Mouse (Mus musculus) left cerebral cortex, postnatal 10 days (tissue): ENCODE measurements around the gene Rsph1. TPM values are rescaled to one million over a fixed set of nuclear protein-coding genes. Genes with fewer than 3 reads are reported as not detected.
A peak's percentile ranks its signal among the peaks of the same experiment; 100 is the strongest.
"Not testable (repeated sequence)": the region's sequence is repeated elsewhere in the genome, so short reads cannot be mapped to it uniquely, and the experiment has no call there.

Experiments used
- DNase-seq, 2 experiments: peaks; one replicate each; pipeline ENCODE4 v3.0.0; 2021 to 2022; ENCODE audit warnings: low spot score in 2 of 2, mixed read lengths in 1 of 2; ENCODE audit errors: extremely low spot score in 1 of 2
- intact Hi-C: fragments of 180-260 bp; cut with DNase I; formaldehyde crosslinking; loops from one replicate; pipeline ENCODE4 v1.15.1; 2025
- total RNA-seq, 2 experiments: library from RNA; stranded (reverse); gene quantifications; 2 replicates each; pipeline ENCODE4 v1.2.3; 2021

Gene Rsph1
- total RNA-seq, 2 experiments from 2014 or later, result 12.1 to 14.2 TPM

DNA sequence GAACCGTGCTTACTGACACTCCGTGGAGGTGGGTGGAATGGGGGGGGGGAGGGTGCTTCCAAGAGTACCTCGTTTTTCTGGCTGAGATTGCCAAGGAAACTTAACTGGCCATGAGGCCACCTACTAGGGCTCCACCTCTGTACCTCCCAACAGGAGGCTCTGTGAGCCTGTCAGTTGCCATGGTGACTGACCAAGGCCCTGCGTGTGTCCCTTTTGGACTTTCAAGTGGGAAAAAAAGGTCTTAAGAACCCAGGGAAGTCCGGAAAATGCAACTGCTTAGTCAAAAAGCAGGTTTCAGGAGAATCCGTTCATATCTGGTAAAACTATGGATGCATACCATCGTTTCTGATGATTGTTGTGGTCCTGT lies 5.5 kb upstream of the Rsph1 start:
- intact Hi-C loops, result no loop called here
- no peak for DNase-seq

GRCm38 (mm10) chr17:31281830-31282686 lies 4.9 kb upstream of the Rsph1 start:
- intact Hi-C loops, result no loop called here

DNA sequence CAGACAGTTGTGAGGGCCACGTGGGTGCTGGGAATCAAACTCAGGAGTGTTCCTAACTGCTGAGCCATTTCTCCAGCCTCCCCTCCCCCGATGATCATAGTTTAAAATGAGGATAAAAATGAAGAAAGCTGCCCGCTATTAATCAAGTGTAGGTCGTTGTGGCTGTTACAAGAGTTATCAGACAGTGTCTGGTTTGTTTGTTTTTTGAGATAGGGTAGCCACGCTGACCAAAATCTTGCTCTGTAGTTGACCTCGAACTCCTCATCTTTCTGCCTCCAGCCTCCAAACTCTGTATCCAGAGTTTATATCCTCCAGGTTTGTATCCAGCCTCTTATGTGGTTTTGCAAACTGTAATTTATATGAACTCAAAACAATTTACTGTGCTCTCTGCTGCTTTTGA lies 3.1 kb upstream of the Rsph1 start:
- no peak for DNase-seq
- intact Hi-C loops, result no loop called here

More at GRCm38 (mm10) chr17:31281830-31282686, 4.9 kb upstream of the Rsph1 start:
- DNase-seq, result peak in 1 of 2 experiments; percentile 33

GRCm38 (mm10) chr17:31279541-31279940 lies 2.4 kb upstream of the Rsph1 start:
- DNase-seq, result peak in 1 of 2 experiments; percentile 35
- intact Hi-C loops, result loop anchor here (10.0 kb wide), 2 partner anchors 145 to 265 kb away; no protein-coding TSS in a partner anchor

GRCm38 (mm10) chr17:31277931-31278330 lies 748 bp upstream of the Rsph1 start:
- intact Hi-C loops, result loop anchor here (10.0 kb wide), 2 partner anchors 143 to 263 kb away; no protein-coding TSS in a partner anchor
- DNase-seq, result peak in 1 of 2 experiments; percentile 21

- intact Hi-C loops, result loop anchor here (10.0 kb wide), 2 partner anchors 142 to 262 kb away; no protein-coding TSS in a partner anchor
- peak in 1 of 2 experiments; percentile 70 for DNase-seq
Measured at GRCm38 (mm10) chr17:31276207-31276921, 819 bp downstream of the Rsph1 start.

DNA sequence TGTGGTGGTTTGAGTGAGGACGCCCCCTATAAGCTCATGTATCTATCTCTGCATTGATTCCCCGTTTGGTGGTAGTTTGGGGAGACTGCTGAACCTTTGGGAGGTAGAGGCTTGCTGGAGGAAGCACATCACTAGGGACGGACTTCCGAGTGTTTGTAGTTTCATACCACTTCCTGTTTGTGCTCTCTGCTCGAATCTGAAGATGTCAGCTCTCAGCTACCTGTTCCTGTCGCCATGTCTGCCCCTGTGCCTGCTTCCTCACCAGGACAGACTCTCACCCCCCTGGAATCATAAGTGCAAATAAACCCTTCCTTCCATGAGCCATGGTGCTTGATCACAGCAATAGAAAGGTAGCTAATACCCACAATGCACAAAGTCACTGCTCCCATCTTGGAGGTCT lies 2.0 kb downstream of the Rsph1 start:
- intact Hi-C loops, result loop anchor here (10.0 kb wide), 2 partner anchors 140 to 260 kb away; no protein-coding TSS in a partner anchor
- peak in 1 of 2 experiments; percentile 20 for DNase-seq

- peak in 1 of 2 experiments; percentile 28 for DNase-seq
- intact Hi-C loops, result loop anchor here (10.0 kb wide), 2 partner anchors 139 to 259 kb away; no protein-coding TSS in a partner anchor
Measured at GRCm38 (mm10) chr17:31273631-31274030, 3.6 kb downstream of the Rsph1 start.

GRCm38 (mm10) chr17:31272416-31273165 lies 4.6 kb downstream of the Rsph1 start:
- peak in 1 of 2 experiments; percentile 8 for DNase-seq
- intact Hi-C loops, result loop anchor here (10.0 kb wide), 2 partner anchors 138 to 258 kb away; no protein-coding TSS in a partner anchor

- intact Hi-C loops, result loop anchor here (10.0 kb wide), 2 partner anchors 136 to 256 kb away; no protein-coding TSS in a partner anchor
Measured at GRCm38 (mm10) chr17:31271136-31271851, 5.9 kb downstream of the Rsph1 start.

DNA sequence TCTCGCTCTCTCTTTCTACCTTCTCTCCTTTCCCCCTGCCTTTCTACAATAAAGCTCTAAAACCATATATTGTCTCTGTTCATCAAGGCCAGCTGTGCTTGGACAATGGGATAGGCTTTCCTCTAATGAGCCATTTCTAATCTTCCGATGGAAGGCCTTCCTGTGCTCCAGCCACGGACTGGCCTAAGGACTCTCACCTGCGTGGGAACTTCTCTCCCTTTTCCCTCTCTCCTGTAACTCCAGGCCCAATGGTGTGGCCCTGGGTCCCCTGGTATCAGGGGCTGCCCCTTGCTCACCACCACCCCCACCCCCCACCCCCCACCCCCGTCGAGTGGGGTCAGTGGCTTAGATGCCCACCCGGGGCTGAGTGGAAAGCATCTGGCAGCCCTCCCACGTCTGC lies 6.4 kb downstream of the Rsph1 start:
- not testable (repeated sequence) for DNase-seq
- intact Hi-C loops, result loop anchor here (10.0 kb wide), 2 partner anchors 136 to 256 kb away; no protein-coding TSS in a partner anchor

More at GRCm38 (mm10) chr17:31271136-31271851, 5.9 kb downstream of the Rsph1 start:
- DNase-seq, result no peak

DNA sequence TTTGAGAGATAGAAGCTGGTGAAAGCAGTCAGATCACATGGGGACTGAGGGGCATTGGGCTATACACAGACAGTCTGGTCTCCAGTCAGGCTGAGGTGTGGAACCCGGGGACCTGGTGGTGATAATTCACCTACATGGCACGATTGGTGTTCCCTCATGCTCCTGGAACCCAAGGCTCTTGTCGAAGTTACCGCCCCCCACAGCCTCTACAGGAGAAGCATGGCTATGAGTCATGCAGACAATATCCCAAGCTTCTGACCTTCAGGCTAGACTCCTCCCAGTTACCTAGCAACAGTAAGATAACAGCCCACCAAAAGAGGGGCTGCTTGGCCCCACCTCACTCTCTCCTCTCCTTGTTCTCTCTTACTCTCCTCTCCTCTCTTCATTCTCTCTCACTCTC lies 6.9 kb downstream of the Rsph1 start:
- DNase-seq, result no peak
- intact Hi-C loops, result loop anchor here (10.0 kb wide), 2 partner anchors 135 to 255 kb away; no protein-coding TSS in a partner anchor

DNA sequence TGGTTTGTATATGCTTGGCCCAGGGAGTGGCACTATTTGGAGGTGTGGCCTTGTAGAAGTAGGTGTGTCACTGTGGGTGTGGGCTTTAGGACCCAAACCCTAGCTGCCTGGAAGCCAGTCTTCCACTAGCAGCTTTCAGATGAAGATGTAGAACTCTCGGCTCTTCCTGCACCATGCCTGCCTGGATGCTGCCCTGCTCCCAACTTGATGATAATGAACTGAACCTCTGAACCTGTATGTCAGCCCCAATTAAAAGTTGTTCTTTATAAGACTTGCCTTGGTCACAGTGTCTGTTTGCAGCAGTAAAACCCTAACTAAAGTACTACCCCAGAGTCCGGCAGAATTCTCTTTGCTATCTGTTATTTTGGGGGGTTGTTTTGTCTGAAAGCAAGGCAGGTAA lies 7.4 kb downstream of the Rsph1 start:
- DNase-seq, result no peak
- intact Hi-C loops, result loop anchor here (10.0 kb wide), 2 partner anchors 135 to 255 kb away; no protein-coding TSS in a partner anchor

DNA sequence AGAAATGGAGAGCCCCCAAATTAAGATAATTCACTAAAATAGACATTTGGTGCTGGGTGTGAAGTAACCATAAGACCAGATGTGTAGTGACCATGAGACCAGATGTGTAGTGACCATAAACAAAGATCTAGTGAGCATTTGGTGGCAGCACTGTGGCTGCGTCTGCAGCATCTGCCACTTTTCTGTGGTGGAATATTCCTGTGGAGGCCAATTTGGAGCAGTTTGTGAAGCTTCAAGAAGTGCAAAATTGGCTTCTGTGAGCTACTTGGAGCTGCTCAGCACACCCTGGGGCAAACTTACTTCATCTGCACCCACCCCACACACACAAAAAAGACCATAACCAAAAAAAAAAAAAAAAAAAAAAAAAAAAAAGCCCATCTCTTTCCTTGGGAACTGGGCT lies 9.2 kb downstream of the Rsph1 start:
- intact Hi-C loops, result no loop called here
- DNase-seq, result no peak

DNA sequence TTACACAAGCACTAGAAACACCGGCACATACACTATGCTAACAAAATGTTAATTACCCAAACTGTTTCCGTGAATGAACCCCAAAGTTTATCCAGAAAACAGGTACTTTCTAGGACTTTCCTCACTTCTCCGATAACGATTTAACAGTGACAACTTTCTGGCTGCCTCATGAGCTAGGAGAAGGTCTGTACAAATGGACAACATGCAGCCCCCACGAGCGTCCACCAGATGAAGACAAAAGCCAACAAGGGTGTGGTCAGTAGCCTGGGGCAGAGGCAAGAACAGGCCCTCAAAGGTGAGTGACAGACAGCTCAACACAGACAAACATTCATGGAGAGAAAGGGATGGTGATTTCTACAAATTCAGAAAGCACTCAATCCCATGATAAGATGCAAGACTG lies 9.6 kb downstream of the Rsph1 start:
- no peak for DNase-seq
- intact Hi-C loops, result no loop called here

GRCm38 (mm10) chr17:31267138-31267537 lies 10.0 kb downstream of the Rsph1 start:
- DNase-seq, result no peak
- intact Hi-C loops, result no loop called here

DNA sequence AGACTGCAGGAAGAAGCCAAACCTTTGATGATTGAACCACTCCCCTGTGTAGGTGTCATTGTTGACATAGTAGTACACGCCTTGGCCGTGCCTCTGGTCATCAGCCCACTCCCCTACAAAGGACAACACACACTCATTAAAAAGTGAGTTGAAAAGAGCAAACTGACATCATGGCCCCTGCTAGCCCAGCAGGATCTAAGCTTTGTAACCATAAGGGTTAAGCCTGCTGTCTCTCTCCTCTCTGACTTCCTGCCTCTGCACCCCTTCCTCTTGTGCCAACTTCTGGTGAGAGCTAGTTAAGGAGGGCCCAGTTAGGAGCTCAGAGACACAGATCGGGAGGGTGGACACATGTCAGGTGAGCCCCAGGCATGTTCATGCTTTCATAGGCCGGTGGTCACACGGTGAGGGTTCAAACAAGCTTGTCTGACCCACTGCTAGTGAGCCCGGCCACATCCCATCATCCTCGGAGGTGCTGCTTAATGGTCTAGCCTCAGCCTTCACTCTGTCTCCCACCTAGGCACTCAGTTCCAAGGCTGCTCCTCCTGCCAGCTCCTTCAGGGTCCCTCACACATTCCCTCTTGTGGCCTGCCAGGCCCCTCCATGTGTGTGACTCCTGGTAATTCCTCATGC lies 10.7 kb downstream of the Rsph1 start:
- DNase-seq, result no peak
- intact Hi-C loops, result no loop called here
